Mouse (Mus musculus): ENCODE results near the gene Dnajc2. TPM values are rescaled to one million over a fixed set of nuclear protein-coding genes. Genes with fewer than 3 reads are reported as not detected.

Dnajc2 gene
- polyA plus RNA-seq, 1 experiment from 2014 or later = 67.1 TPM

DNA sequence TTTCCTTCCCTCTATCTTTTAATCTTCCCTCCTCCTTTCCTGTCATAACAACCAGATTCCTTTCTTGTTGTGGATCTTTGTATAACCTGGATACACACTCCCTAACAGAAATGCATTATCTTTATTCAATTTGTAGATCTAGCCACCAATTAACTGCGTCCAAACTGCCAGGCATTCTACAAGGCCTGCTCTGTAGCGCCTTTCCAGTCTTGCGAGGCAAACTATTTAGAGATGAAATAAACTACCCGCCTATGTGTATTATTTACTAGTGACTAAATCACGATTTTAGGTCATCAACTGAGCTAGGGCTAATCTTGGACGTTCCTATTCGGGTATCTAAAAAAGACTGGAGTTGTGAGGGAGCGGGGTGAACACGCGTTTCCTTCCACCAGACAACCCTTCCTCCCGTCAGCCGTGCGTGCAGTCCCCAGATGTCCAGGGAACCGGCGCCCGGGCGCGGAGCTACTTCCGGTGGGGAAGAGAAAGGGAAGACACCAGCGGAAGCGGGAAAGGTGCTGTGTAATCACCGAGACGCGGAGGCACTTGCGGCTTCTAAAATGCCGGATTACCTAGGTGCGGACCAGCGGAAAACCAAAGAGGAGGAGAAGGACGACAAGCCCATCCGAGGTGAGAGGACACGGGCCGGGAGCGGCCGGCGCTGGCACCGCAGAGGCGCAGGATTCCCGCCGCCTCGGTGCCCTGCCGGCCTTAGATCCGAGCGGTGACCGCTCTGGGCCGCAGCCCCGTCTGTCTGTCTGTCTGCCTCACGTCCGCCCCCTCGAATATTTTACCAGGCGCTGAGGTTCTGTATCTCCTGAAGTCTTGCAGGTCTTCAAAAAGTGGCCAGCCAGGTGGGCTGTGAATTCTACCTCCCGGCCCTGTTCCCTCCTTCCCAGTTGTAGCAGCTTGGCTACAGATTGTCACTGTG, 1.5 kb upstream of the Dnajc2 start:
- Histone ChIP-seq H3K36me3 (peaks cover 45% of the 10 kb centered on the region), H3K4me1 (replicated peaks) (peaks cover 33% of the 10 kb centered on the region), H3K27me3 (ENCODE audit: insufficient read depth, poor library complexity, severe bottlenecking) (no peaks in the 10 kb centered on the region), H3K4me3 (peak overlapping the region; percentile 79), H3K27ac (peak overlapping the region; percentile 94), H3K9me3 (no peaks in the 10 kb centered on the region)
- WGBS = 2% methylated on average over 51 of the region's 51 CpGs
- DNase-seq (ENCODE audit: low spot score) = peak; percentile 96

GRCm38 (mm10) chr5:21785776-21786175, 725 bp upstream of the Dnajc2 start:
- H3K27me3 ChIP-seq (ENCODE audit: insufficient read depth, poor library complexity, severe bottlenecking) = no peaks in the 10 kb centered on the region
- H3K36me3 ChIP-seq = peaks cover 45% of the 10 kb centered on the region
- peaks cover 33% of the 10 kb centered on the region for H3K4me1 ChIP-seq (replicated peaks)
- H3K9me3 ChIP-seq = no peaks in the 10 kb centered on the region
- DNase-seq (ENCODE audit: low spot score) = no peak
- WGBS = 81% methylated on average over 7 of the region's 7 CpGs
- peak overlapping the region; percentile 79 for H3K4me3 ChIP-seq
- H3K27ac ChIP-seq = peak overlapping the region; percentile 94

GRCm38 (mm10) chr5:21784161-21785052, 644 bp downstream of the Dnajc2 start:
- peak overlapping the region; percentile 89 for H3K4me3 ChIP-seq
- under 1% methylated on average over 51 of the region's 51 CpGs for WGBS
- H3K27me3 ChIP-seq (ENCODE audit: insufficient read depth, poor library complexity, severe bottlenecking) = no peaks in the 10 kb centered on the region
- H3K27ac ChIP-seq = peak overlapping the region; percentile 93
- H3K4me1 ChIP-seq (replicated peaks) = peaks cover 33% of the 10 kb centered on the region
- peaks cover 51% of the 10 kb centered on the region for H3K36me3 ChIP-seq
- no peak for DNase-seq (ENCODE audit: low spot score)
- no peaks in the 10 kb centered on the region for H3K9me3 ChIP-seq

DNA sequence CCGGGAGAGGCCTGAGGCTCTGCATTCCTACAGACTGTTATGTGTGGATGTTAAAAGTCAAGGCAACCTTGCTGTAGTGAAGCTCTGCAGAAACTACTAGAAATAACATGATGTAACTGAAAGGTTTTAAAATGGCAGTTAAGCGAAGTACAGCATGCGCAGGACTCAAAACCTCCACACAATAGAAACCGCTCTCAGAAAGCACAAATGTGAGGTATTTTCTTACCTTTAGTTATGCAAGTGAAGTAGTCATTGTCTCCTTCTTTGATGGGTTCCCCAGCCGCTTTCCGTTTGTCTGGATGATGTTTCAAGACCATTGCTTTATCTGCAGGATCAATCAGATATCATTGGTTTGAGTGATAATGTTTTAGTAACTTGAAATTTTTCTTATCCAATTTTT, 8.6 kb downstream of the Dnajc2 start:
- Histone ChIP-seq H3K4me1 (replicated peaks) (no peaks in the 10 kb centered on the region), H3K27ac (no peak overlapping the region), H3K36me3 (peaks cover 83% of the 10 kb centered on the region), H3K9me3 (no peaks in the 10 kb centered on the region), H3K27me3 (ENCODE audit: insufficient read depth, poor library complexity, severe bottlenecking) (no peaks in the 10 kb centered on the region), H3K4me3 (no peak overlapping the region)
- DNase-seq (ENCODE audit: low spot score) = no peak
- WGBS = 93% methylated on average over 6 of the region's 6 CpGs

GRCm38 (mm10) chr5:21769841-21770240, 15.2 kb downstream of the Dnajc2 start:
- Histone ChIP-seq H3K36me3 (peaks cover 83% of the 10 kb centered on the region), H3K4me3 (no peak overlapping the region), H3K27me3 (ENCODE audit: insufficient read depth, poor library complexity, severe bottlenecking) (no peaks in the 10 kb centered on the region), H3K4me1 (replicated peaks) (no peaks in the 10 kb centered on the region), H3K27ac (no peak overlapping the region), H3K9me3 (no peaks in the 10 kb centered on the region)
- WGBS = 95% methylated on average over 6 of the region's 6 CpGs
- DNase-seq (ENCODE audit: low spot score) = no peak

GRCm38 (mm10) chr5:21768506-21768905, 16.5 kb downstream of the Dnajc2 start:
- no peaks in the 10 kb centered on the region for H3K9me3 ChIP-seq
- H3K27me3 ChIP-seq (ENCODE audit: insufficient read depth, poor library complexity, severe bottlenecking) = no peaks in the 10 kb centered on the region
- no peak overlapping the region for H3K27ac ChIP-seq
- no peaks in the 10 kb centered on the region for H3K4me1 ChIP-seq (replicated peaks)
- WGBS = 92% methylated on average over 4 of the region's 4 CpGs
- DNase-seq (ENCODE audit: low spot score) = no peak
- H3K36me3 ChIP-seq = peaks cover 83% of the 10 kb centered on the region
- H3K4me3 ChIP-seq = no peak overlapping the region

- Histone ChIP-seq H3K27ac (no peak overlapping the region), H3K4me1 (replicated peaks) (no peaks in the 10 kb centered on the region), H3K4me3 (no peak overlapping the region), H3K36me3 (peaks cover 100% of the 10 kb centered on the region), H3K27me3 (ENCODE audit: insufficient read depth, poor library complexity, severe bottlenecking) (no peaks in the 10 kb centered on the region), H3K9me3 (no peaks in the 10 kb centered on the region)
- DNase-seq (ENCODE audit: low spot score) = no peak
- 88% methylated on average over 8 of the region's 8 CpGs for WGBS
Measured at GRCm38 (mm10) chr5:21745966-21746365, 39.1 kb downstream of the Dnajc2 start.

- Histone ChIP-seq H3K27ac (no peak overlapping the region), H3K27me3 (ENCODE audit: insufficient read depth, poor library complexity, severe bottlenecking) (no peaks in the 10 kb centered on the region), H3K9me3 (no peaks in the 10 kb centered on the region), H3K4me1 (replicated peaks) (no peaks in the 10 kb centered on the region), H3K36me3 (peaks cover 99% of the 10 kb centered on the region), H3K4me3 (no peak overlapping the region)
- no peak for DNase-seq (ENCODE audit: low spot score)
Measured at GRCm38 (mm10) chr5:21744651-21745050, 40.4 kb downstream of the Dnajc2 start.

DNA sequence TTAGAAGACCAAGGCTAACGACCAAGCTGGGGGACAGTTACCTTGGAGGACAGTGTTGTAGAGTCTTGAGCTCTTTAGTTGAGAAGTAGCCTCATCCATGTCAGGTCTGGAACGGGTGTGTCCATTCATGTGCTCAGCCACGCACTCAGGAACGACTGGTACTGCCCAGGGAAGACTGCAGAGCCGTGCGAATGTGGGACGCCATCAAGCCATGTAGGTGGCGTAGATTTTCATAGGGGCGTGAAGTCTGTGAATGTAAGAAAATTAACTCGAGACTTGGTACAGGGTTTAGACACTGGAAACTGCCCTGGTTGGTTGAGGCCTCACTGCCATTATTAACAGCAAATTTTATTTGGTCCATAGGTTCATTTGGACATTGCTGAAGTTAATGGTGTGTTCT, 41.4 kb downstream of the Dnajc2 start:
- DNase-seq (ENCODE audit: low spot score) = no peak
- Histone ChIP-seq H3K9me3 (no peaks in the 10 kb centered on the region), H3K27me3 (ENCODE audit: insufficient read depth, poor library complexity, severe bottlenecking) (no peaks in the 10 kb centered on the region), H3K4me1 (replicated peaks) (no peaks in the 10 kb centered on the region), H3K4me3 (no peak overlapping the region), H3K27ac (no peak overlapping the region), H3K36me3 (peaks cover 99% of the 10 kb centered on the region)
- 96% methylated on average over 10 of the region's 10 CpGs for WGBS

- 90% methylated on average over 13 of the region's 13 CpGs for WGBS
- no peak overlapping the region for H3K4me3 ChIP-seq
- peaks cover 12% of the 10 kb centered on the region for H3K4me1 ChIP-seq (replicated peaks)
- H3K36me3 ChIP-seq = peaks cover 63% of the 10 kb centered on the region
- no peaks in the 10 kb centered on the region for H3K27me3 ChIP-seq (ENCODE audit: insufficient read depth, poor library complexity, severe bottlenecking)
- H3K9me3 ChIP-seq = no peaks in the 10 kb centered on the region
- DNase-seq (ENCODE audit: low spot score) = no peak
- H3K27ac ChIP-seq = no peak overlapping the region
Measured at GRCm38 (mm10) chr5:21739881-21740280, 45.2 kb downstream of the Dnajc2 start.

- Histone ChIP-seq H3K36me3 (peaks cover 56% of the 10 kb centered on the region), H3K27me3 (ENCODE audit: insufficient read depth, poor library complexity, severe bottlenecking) (no peaks in the 10 kb centered on the region), H3K4me3 (no peak overlapping the region), H3K9me3 (no peaks in the 10 kb centered on the region), H3K4me1 (replicated peaks) (peaks cover 19% of the 10 kb centered on the region), H3K27ac (no peak overlapping the region)
- DNase-seq (ENCODE audit: low spot score) = no peak
- WGBS = 93% methylated on average over 11 of the region's 11 CpGs
Measured at GRCm38 (mm10) chr5:21739120-21739519, 45.9 kb downstream of the Dnajc2 start.

GRCm38 (mm10) chr5:21737620-21738019, 47.4 kb downstream of the Dnajc2 start:
- Histone ChIP-seq H3K4me3 (peak overlapping the region; percentile 81), H3K36me3 (peaks cover 41% of the 10 kb centered on the region), H3K27me3 (ENCODE audit: insufficient read depth, poor library complexity, severe bottlenecking) (no peaks in the 10 kb centered on the region), H3K27ac (peak overlapping the region; percentile 96), H3K4me1 (replicated peaks) (peaks cover 34% of the 10 kb centered on the region), H3K9me3 (no peaks in the 10 kb centered on the region)
- DNase-seq (ENCODE audit: low spot score) = no peak
- 34% methylated on average over 10 of the region's 10 CpGs for WGBS

Measured in hindbrain, embryonic 10.5 days (tissue).